Comparison of ENCODE assay signal across 8 mouse cellular contexts in the genomic region with DNA sequence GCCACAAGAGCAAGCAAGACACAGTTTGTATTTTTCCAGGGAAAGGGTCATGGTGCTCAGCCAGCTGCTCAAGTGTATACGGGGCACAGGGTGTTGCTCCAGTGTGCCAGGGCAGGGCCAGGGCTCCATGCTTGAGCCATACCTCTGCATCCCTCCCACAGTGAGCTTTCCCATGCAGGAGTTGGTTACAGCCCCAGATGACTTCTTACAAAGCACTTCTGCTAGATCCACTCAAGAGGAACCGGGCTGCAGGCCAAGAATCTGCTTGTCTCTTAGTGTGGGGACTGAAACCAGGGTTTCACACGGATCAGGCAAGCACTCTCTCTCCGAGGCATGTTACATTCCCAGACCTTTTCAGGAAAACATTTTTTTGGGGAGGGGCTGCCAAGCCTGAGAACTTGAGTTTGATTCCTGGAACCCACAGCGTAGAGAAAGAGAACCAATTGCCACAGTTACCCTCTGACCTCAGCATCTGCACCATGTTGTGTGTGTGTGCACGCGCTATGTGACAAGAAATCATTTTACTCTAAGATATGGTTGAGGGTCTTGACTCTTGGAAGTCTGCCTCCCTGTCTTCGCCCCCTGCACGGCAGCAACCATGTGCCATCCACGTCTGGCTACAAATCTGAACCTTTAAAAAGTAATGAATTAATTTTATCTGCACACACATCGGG. TPM values are rescaled to one million over a fixed set of nuclear protein-coding genes. Genes with fewer than 3 reads are reported as not detected.
DNase-seq lines count a peak whose midpoint lies in the region; ATAC-seq lines count a peak whose summit lies in the region.

No protein-coding gene starts in this region.

- DNase-seq in MN1 (ENCODE audit: low spot score) = peak; percentile 82
- DNase-seq in adrenal gland, postnatal 36 days = peak; percentile 73 to 87
- peak; percentile 90 for DNase-seq in heart, postnatal 4 days
- DNase-seq in layer of hippocampus, postnatal 10 days (ENCODE audit: low spot score in 2 of 2) = peak; percentile 76 to 81
- peak; percentile 80 for DNase-seq in testis, postnatal 10 days (ENCODE audit: low spot score)
- DNase-seq in thymus, postnatal 10 days (ENCODE audit: low spot score in 2 of 2) = no peak

- ATAC-seq in frontal cortex, adult (ENCODE audit: low TSS enrichment) = peak; percentile 74; the same call in 1 of the 2 replicates

- no peak overlapping the region for H3K4me3 ChIP-seq in macrophage (ENCODE audit: inconsistent target)

- H3K36me3 ChIP-seq in macrophage (ENCODE audit: inconsistent target) = 0 out of 2 replicates have a peak, but pooled peaks cover 7% of the 10 kb centered on the region

- peaks cover 89% of the 10 kb centered on the region for H3K79me2 ChIP-seq in macrophage (ENCODE audit: inconsistent target)

- H3K27ac ChIP-seq in macrophage = peak overlapping the region; percentile 93

- WGBS in macrophage (ENCODE audit: missing documents) = 65% methylated on average over 11 of the region's 11 CpGs

RNA-seq across cellular contexts. Expression of a gene that starts 19.6 kb away (rescaled TPM):
- total RNA-seq in adrenal gland, postnatal 36 days (2021) = 1 to 10 TPM; 4.7 to 7.7 TPM
- 1 to 10 TPM; 2.7 to 3.4 TPM for total RNA-seq in heart, postnatal 4 days (2021)
- 1 to 10 TPM; 3.7 to 3.8 TPM for total RNA-seq in layer of hippocampus, postnatal 10 days (2021)
- total RNA-seq in macrophage (2018; cell fraction: chromatin; rRNA removed) = 100 to 1,000 TPM in 5 of 26 experiments, 10 to 100 TPM in 21; 16.7 to 137 (median 78.1) TPM
- total RNA-seq in macrophage (2018; cell fraction: cytosol; rRNA removed) = 10 to 100 TPM in 23 of 26 experiments, 1 to 10 TPM in 3; 7.8 to 23.6 (median 14.8) TPM
- total RNA-seq in macrophage (2018; cell fraction: nucleus; rRNA removed) = 10 to 100 TPM in 25 of 26 experiments, 1 to 10 TPM in 1; 9.3 to 75.6 (median 42.6) TPM
- polyA plus RNA-seq in macrophage (2018) = 9.0 to 14.1 TPM (median 9.9 TPM) in 3 replicates

RNA-seq across cellular contexts. Expression of a gene that starts 29.4 kb away (rescaled TPM):
- total RNA-seq in adrenal gland, postnatal 36 days (2021) = not detected
- total RNA-seq in heart, postnatal 4 days (2021) = not detected
- total RNA-seq in layer of hippocampus, postnatal 10 days (2021) = 1 to 10 TPM; 1.3 to 1.4 TPM
- not detected for total RNA-seq in macrophage (2018; cell fraction: chromatin; rRNA removed)
- not detected for total RNA-seq in macrophage (2018; cell fraction: cytosol; rRNA removed)
- total RNA-seq in macrophage (2018; cell fraction: nucleus; rRNA removed) = not detected
- not detected in 3 replicates for polyA plus RNA-seq in macrophage (2018)

RNA-seq across cellular contexts. Expression of a gene that starts 39.3 kb away (rescaled TPM):
- not detected for total RNA-seq in adrenal gland, postnatal 36 days (2021)
- total RNA-seq in heart, postnatal 4 days (2021) = not detected
- total RNA-seq in layer of hippocampus, postnatal 10 days (2021) = 1 to 10 TPM; 1.8 TPM
- not detected for total RNA-seq in macrophage (2018; cell fraction: chromatin; rRNA removed)
- total RNA-seq in macrophage (2018; cell fraction: cytosol; rRNA removed) = not detected
- not detected for total RNA-seq in macrophage (2018; cell fraction: nucleus; rRNA removed)
- not detected in 3 replicates for polyA plus RNA-seq in macrophage (2018)

Comparison
In these comparisons a context has a peak if more than half of its experiments do, and no peak if none do; other contexts are left out.
1. DNase-seq: peak in MN1 (single experiment), adrenal gland, postnatal 36 days (2 of 2), heart, postnatal 4 days (single experiment), layer of hippocampus, postnatal 10 days (2 of 2) and testis, postnatal 10 days (single experiment); none in thymus, postnatal 10 days (0 of 2).